Mouse (Mus musculus) kidney, adult 2 months (tissue): ENCODE results near the gene Stx12.

Experiments used
- CTCF ChIP-seq: fragments of 200-500 bp; conservative IDR thresholded peaks from 2 replicates; pipeline ENCODE4 v1.5.1; 2011; ENCODE audit warnings: low read depth, mild to moderate bottlenecking, control low read depth, low read length, moderate library complexity, mixed read lengths; ENCODE audit not compliant: insufficient read depth, insufficient read length
- POLR2A ChIP-seq: fragments of 200-500 bp; IDR thresholded peaks from one replicate; pipeline ENCODE4 v1.6.1; 2011; ENCODE audit warnings: low read depth, low read length, control low read depth

- no peak for TF ChIP-seq CTCF
- no peak for TF ChIP-seq POLR2A
Measured at GRCm38 (mm10) chr4:132864856-132865255, 19.5 kb downstream of the Stx12 start.
